In genomic region chr15:83148395-83148794, GRCm38 (mm10) we compare ENCODE assay signal across 9 mouse cellular contexts. TPM values are rescaled to one million over a fixed set of nuclear protein-coding genes. Genes with fewer than 3 reads are reported as not detected.
A peak's percentile ranks its signal among the peaks of the same experiment; 100 is the strongest.
DNase-seq lines count a peak whose midpoint lies in the region; ATAC-seq and TF ChIP-seq lines count a peak whose summit lies in the region.
"Had no signal": no experiment of that assay in that cellular context is flagged by ENCODE, and none has a peak within 500 bp of the region (broad histone marks: within the 10 kb centered on the region; RNA-seq: fewer than 3 reads in every experiment).

No protein-coding gene starts in this region.

- peaks cover 34% of the 10 kb centered on the region for H3K36me3 ChIP-seq in heart, embryonic 10.5 days
- peaks cover 18 to 47% of the 10 kb centered on the region in 2 experiments for H3K36me3 ChIP-seq in CH12.LX (replicated peaks in 1 of 2; ENCODE audit: control insufficient read depth in 1 of 2, insufficient read depth in 1 of 2, low read length in 1 of 2)
- 0 out of 2 replicates have a peak, but pooled peaks cover 5% of the 10 kb centered on the region for H3K36me3 ChIP-seq in stomach, embryonic 16.5 days (ENCODE audit: control insufficient read depth, insufficient read depth, low read length)

- WGBS in heart, embryonic 10.5 days: 4% methylated on average over 21 of the region's 21 CpGs
- 2% methylated on average over 21 of the region's 21 CpGs for WGBS in stomach, embryonic 16.5 days

- no peak for ATAC-seq in stomach, embryonic 16.5 days (ENCODE audit: insufficient read depth, low FRiP score)

- no peak for TF ChIP-seq POLR2A in CH12.LX (IDR thresholded peaks at IDR 0.05; ENCODE audit: low read depth, low read length)
- TF ChIP-seq POLR2A in embryonic fibroblast, embryonic 13.5 days (IDR thresholded peaks at IDR 0.05; ENCODE audit: low read depth, low read length): no peak

- no peak for DNase-seq in heart, embryonic 10.5 days (ENCODE audit: low spot score)
- DNase-seq in heart, postnatal 14 days: no peak
- DNase-seq in CH12.LX (ENCODE audit: extremely low read depth): no peak
- DNase-seq in liver: peak; percentile 33
- DNase-seq in right cerebral cortex, postnatal 36 days (ENCODE audit: low spot score in 2 of 2): no peak
- no peak for DNase-seq in T-cell, adult 2 months (ENCODE audit: low spot score)

- intact Hi-C loops in heart, postnatal 14 days (cut with DNase I): no loop called here

- H3K4me2 ChIP-seq in CH12.LX (ENCODE audit: insufficient read depth, low read depth, poor library complexity, severe bottlenecking): peak overlapping the region; percentile 80
- H3K4me2 ChIP-seq in stomach, embryonic 16.5 days (ENCODE audit: low read depth, low read length): peak overlapping the region; percentile 78

- dilution Hi-C loops in CH12.LX (cut with MboI; ENCODE audit: extremely low pct_ligation_motif_present, extremely low pct_unique_long_range_greater_than_20kb, low sequenced_read_pairs): no loop called here

- TF ChIP-seq EP300 in CH12.LX (IDR thresholded peaks at IDR 0.05; ENCODE audit: low read length): no peak

- peaks cover 53% of the 10 kb centered on the region for H3K79me2 ChIP-seq in CH12.LX (replicated peaks; ENCODE audit: control insufficient read depth, extremely low read depth, insufficient read depth, poor library complexity, severe bottlenecking)

- peak overlapping the region; percentile 98 for H3K27ac ChIP-seq in heart, embryonic 10.5 days
- H3K27ac ChIP-seq in CH12.LX (ENCODE audit: insufficient read depth, low read depth): peak overlapping the region; percentile 91
- peak overlapping the region; percentile 97 for H3K27ac ChIP-seq in embryonic fibroblast, embryonic 13.5 days (ENCODE audit: insufficient read depth, low read length)
- H3K27ac ChIP-seq in stomach, embryonic 16.5 days (ENCODE audit: low read length): peak overlapping the region; percentile 97

- peak overlapping the region; percentile 93 for H3K9ac ChIP-seq in CH12.LX (ENCODE audit: insufficient read depth, low read depth)
- peak overlapping the region; percentile 97 for H3K9ac ChIP-seq in stomach, embryonic 16.5 days (ENCODE audit: low read length)

- H3K27me3 ChIP-seq in heart, embryonic 10.5 days (ENCODE audit: insufficient read depth, poor library complexity, severe bottlenecking): no peaks in the 10 kb centered on the region
- no peaks in the 10 kb centered on the region for H3K27me3 ChIP-seq in CH12.LX (replicated peaks)
- H3K27me3 ChIP-seq in stomach, embryonic 16.5 days (ENCODE audit: control insufficient read depth, insufficient read depth, low read length): no peaks in the 10 kb centered on the region
- H3K27me3 ChIP-seq: Patski had no signal

- peaks cover 16% of the 10 kb centered on the region; the same call in 1 of the 2 replicates for H3K4me1 ChIP-seq in heart, embryonic 10.5 days
- H3K4me1 ChIP-seq in CH12.LX (ENCODE audit: control insufficient read depth in 1 of 2, insufficient read depth in 2 of 2): peaks cover 9 to 60% of the 10 kb centered on the region in 2 experiments; a peak in 3 of 4 replicates
- peaks cover 4% of the 10 kb centered on the region for H3K4me1 ChIP-seq in embryonic fibroblast, embryonic 13.5 days (ENCODE audit: control insufficient read depth, insufficient read depth, low read length)
- H3K4me1 ChIP-seq in stomach, embryonic 16.5 days (ENCODE audit: control insufficient read depth, insufficient read depth, low read length): peaks cover 17% of the 10 kb centered on the region

- no peak for TF ChIP-seq CTCF in CH12.LX (conservative IDR thresholded peaks at IDR 0.05 in 1 of 2, IDR thresholded peaks at IDR 0.05 in 1 of 2; ENCODE audit: low read depth in 2 of 2, low read length in 2 of 2)
- no peak for TF ChIP-seq CTCF in embryonic fibroblast, embryonic 13.5 days (IDR thresholded peaks at IDR 0.05; ENCODE audit: borderline replicate concordance, insufficient read depth, low read length)

- H3K9me3 ChIP-seq in heart, embryonic 10.5 days: no peaks in the 10 kb centered on the region
- H3K9me3 ChIP-seq in CH12.LX (replicated peaks; ENCODE audit: low read length): peaks cover 9% of the 10 kb centered on the region
- no peaks in the 10 kb centered on the region for H3K9me3 ChIP-seq in stomach, embryonic 16.5 days (replicated peaks; ENCODE audit: control insufficient read depth, low read length)

- TF ChIP-seq RAD21 in CH12.LX (IDR thresholded peaks at IDR 0.05; ENCODE audit: low read depth, low read length): no peak

- peak overlapping the region; percentile 94 for H3K4me3 ChIP-seq in heart, embryonic 10.5 days
- peak overlapping the region; percentile 86 to 92 (median 88) for H3K4me3 ChIP-seq in CH12.LX (replicated peaks in 1 of 3; ENCODE audit: low read depth in 2 of 3, low read length in 2 of 3, poor library complexity in 1 of 3)
- peak overlapping the region; percentile 88 for H3K4me3 ChIP-seq in embryonic fibroblast, embryonic 13.5 days (ENCODE audit: insufficient read depth, low read length)
- H3K4me3 ChIP-seq in stomach, embryonic 16.5 days (replicated peaks; ENCODE audit: low read length): peak overlapping the region; percentile 81

- in situ Hi-C loops in CH12.LX (cut with MboI; ENCODE audit: low pct_ligation_motif_present, low pct_unique_long_range_greater_than_20kb, low sequenced_read_pairs): no loop called here

TF ChIP-seq in CH12.LX, 34 proteins besides CTCF, POLR2A, EP300 and RAD21:
- TF ChIP-seq ZC3H11A (IDR thresholded peaks at IDR 0.05; ENCODE audit: low read depth, low read length) (no peak), E2F4 (IDR thresholded peaks at IDR 0.05; ENCODE audit: insufficient replicate concordance, low read depth, low read length) (no peak), CHD2 (IDR thresholded peaks at IDR 0.05; ENCODE audit: low read length) (no peak), MEF2A (IDR thresholded peaks at IDR 0.05; ENCODE audit: borderline replicate concordance, low read depth, low read length) (no peak)

RNA-seq across cellular contexts. Expression of gene Poldip3, which starts 0.8 kb away (rescaled TPM):
- polyA plus RNA-seq in heart, embryonic 10.5 days (2016; fragmentation: Nextera tagmentation; extraction: Ambion mirVana): 105 and 119 TPM in 2 replicates
- total RNA-seq in heart, postnatal 14 days (2021): 10 to 100 TPM; 34.4 to 41.1 TPM
- total RNA-seq in CH12.LX (2012; rRNA removed): 77.2 and 87.1 TPM in 2 replicates
- 78.9 and 79.3 TPM in 2 replicates for total RNA-seq in CH12.LX (2014; rRNA removed)
- polyA plus RNA-seq in CH12.LX (2012; ENCODE audit: insufficient read length, low read depth): 70.0 and 77.0 TPM in 2 replicates
- polyA plus RNA-seq in embryonic fibroblast, embryonic 13.5 days (2011; ENCODE audit: insufficient read length, low read depth, missing spikeins): 70.6 and 78.3 TPM in 2 replicates
- polyA plus RNA-seq in stomach, embryonic 16.5 days (2015; fragmentation: Nextera tagmentation; extraction: Ambion mirVana): 121 and 128 TPM in 2 replicates

RNA-seq across cellular contexts. Expression of gene Cyb5r3, which starts 24.0 kb away (rescaled TPM):
- 177 and 178 TPM in 2 replicates for polyA plus RNA-seq in heart, embryonic 10.5 days (2016; fragmentation: Nextera tagmentation; extraction: Ambion mirVana)
- total RNA-seq in heart, postnatal 14 days (2021): 100 to 1,000 TPM in 1 of 2 experiments, 10 to 100 TPM in 1; 97.2 to 109 TPM
- total RNA-seq in CH12.LX (2012; rRNA removed) (54.3 and 59.1 TPM in 2 replicates), CH12.LX (2014; rRNA removed) (30.1 and 35.7 TPM in 2 replicates)
- 92.7 and 102 TPM in 2 replicates for polyA plus RNA-seq in CH12.LX (2012; ENCODE audit: insufficient read length, low read depth)
- polyA plus RNA-seq in embryonic fibroblast, embryonic 13.5 days (2011; ENCODE audit: insufficient read length, low read depth, missing spikeins): 273 and 297 TPM in 2 replicates
- 211 and 262 TPM in 2 replicates for polyA plus RNA-seq in stomach, embryonic 16.5 days (2015; fragmentation: Nextera tagmentation; extraction: Ambion mirVana)

RNA-seq across cellular contexts. Expression of gene Rrp7a, which starts 25.8 kb away (rescaled TPM):
- 52.7 and 64.6 TPM in 2 replicates for polyA plus RNA-seq in heart, embryonic 10.5 days (2016; fragmentation: Nextera tagmentation; extraction: Ambion mirVana)
- total RNA-seq in heart, postnatal 14 days (2021): 10 to 100 TPM; 38.6 to 44.8 TPM
- total RNA-seq in CH12.LX (2012; rRNA removed): 156 and 180 TPM in 2 replicates
- 111 and 126 TPM in 2 replicates for total RNA-seq in CH12.LX (2014; rRNA removed)
- 262 and 284 TPM in 2 replicates for polyA plus RNA-seq in CH12.LX (2012; ENCODE audit: insufficient read length, low read depth)
- polyA plus RNA-seq in embryonic fibroblast, embryonic 13.5 days (2011; ENCODE audit: insufficient read length, low read depth, missing spikeins): 70.9 and 72.7 TPM in 2 replicates
- polyA plus RNA-seq in stomach, embryonic 16.5 days (2015; fragmentation: Nextera tagmentation; extraction: Ambion mirVana): 65.5 and 66.0 TPM in 2 replicates

RNA-seq across cellular contexts. Expression of gene Serhl, which starts 59.1 kb away (rescaled TPM):
- 57.6 and 75.6 TPM in 2 replicates for polyA plus RNA-seq in heart, embryonic 10.5 days (2016; fragmentation: Nextera tagmentation; extraction: Ambion mirVana)
- total RNA-seq in heart, postnatal 14 days (2021): 10 to 100 TPM; 48.1 to 49.4 TPM
- total RNA-seq in CH12.LX (2012; rRNA removed): 48.8 and 59.5 TPM in 2 replicates
- 123 and 129 TPM in 2 replicates for total RNA-seq in CH12.LX (2014; rRNA removed)
- 52.0 and 57.6 TPM in 2 replicates for polyA plus RNA-seq in CH12.LX (2012; ENCODE audit: insufficient read length, low read depth)
- polyA plus RNA-seq in embryonic fibroblast, embryonic 13.5 days (2011; ENCODE audit: insufficient read length, low read depth, missing spikeins): 25.1 and 31.2 TPM in 2 replicates
- polyA plus RNA-seq in stomach, embryonic 16.5 days (2015; fragmentation: Nextera tagmentation; extraction: Ambion mirVana): 61.0 and 63.7 TPM in 2 replicates
